Mouse (Mus musculus) T-helper 17 cell (primary cell): Measurements from ENCODE around the gene Trp53rka.
"Not testable (repeated sequence)": the region's sequence is repeated elsewhere in the genome, so short reads cannot be mapped to it uniquely, and the experiment has no call there.

ENCODE experiments used
- in situ Hi-C, 2 experiments: fragments of 300-600 bp; cut with MboI, MseI; formaldehyde crosslinking; loops; 1 replicate in 1 of 2; 2 replicates in 1 of 2; pipeline ENCODE4 v1.15.1; 2025; ENCODE audit warnings: high pct_unique_total_duplicates in 2 of 2

The Trp53rka gene

DNA sequence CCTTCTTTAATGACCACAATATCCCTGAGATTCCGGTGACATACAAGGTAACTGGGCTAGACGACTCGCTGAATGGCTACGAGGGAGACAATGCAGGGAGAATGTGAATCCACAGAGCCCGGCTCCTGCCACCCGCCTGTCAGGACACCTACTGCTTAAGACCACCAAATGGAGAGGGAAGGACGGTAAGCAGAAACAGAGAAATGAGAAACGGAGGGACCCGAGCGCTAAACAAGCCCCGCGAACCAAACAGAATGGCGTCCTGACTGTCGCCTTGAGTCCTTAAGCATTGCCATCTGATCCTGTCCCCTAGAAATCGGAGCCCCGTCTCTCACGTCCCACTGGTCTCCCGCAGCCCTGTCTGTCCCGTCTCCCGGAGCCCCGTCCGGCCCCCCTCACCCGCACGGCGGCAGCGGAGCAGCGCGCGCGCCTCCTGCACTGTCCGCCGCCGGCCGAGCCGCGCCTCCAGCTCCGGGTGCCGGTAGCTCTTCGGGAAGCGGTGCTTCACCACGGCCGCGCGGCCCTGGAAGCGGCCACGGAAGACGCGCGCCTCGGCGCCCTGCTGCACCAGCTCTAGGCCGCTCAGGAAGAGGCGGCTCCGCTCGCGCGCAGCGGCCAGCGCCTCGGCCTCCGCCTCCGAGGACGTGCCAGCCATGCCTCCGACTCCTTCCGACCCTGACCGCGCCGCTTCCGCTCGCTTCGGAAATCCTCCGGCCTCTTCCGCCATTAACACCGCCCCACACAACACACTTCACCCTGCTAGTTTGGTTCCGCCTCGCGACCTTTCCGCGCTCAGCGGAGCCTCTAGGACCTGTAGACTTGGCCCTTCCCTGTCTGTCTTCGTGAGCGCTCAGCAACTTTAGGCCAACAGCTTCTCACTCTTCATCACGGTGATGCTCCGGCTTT lies at the start of gene Trp53rka:
Gene Trp53rka (minus strand): TSS at position 677 of the 906 bp plus-strand sequence.
- in situ Hi-C loops, result loop anchor here (5.0 kb wide), 1 partner anchor 1304 kb away; no protein-coding TSS in a partner anchor

DNA sequence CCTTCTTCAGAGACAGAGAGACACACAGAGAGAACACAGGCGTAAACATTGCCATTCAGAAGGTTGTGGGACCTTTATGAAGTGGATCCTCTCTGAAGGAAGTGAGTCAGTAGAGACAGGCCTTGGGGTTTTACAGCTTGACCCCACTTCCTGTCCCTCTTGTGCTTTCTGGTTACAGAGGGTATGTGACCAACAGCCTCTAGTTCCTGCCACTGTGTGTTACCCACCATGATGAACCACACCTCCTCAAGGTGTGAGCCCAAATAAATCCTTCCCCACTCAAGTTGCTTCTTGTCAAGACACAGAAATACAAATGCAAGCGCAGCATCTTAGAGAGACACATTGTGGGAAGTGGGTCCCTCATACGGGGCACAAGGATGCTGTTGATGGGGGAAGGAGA lies 47.9 kb upstream of the Trp53rka start:
- in situ Hi-C loops, result no loop called here

- in situ Hi-C loops, result no loop called here
Measured at GRCm38 (mm10) chr2:165533789-165534188, 40.7 kb upstream of the Trp53rka start.

GRCm38 (mm10) chr2:165529106-165529505 lies 36.0 kb upstream of the Trp53rka start:
- in situ Hi-C loops, result no loop called here

DNA sequence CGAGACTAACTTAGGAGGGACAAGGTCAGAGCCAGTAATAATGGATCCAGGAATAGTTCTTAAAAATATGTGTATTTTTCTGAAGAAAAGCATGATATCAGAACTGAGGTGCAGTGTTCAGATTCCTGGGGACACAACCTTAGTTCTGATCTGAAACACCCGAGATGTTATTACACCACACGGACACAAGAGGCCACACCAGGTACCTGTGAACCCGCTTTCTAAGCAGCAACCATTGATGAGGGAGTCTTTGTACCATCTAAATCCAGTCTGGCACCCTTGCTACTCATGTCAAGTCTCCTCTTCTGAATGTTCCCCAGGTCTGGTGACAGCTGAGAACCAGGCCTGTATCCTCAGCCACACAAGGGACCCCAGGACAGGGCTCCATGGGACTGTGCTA lies 32.5 kb upstream of the Trp53rka start:
- in situ Hi-C loops, result no loop called here

DNA sequence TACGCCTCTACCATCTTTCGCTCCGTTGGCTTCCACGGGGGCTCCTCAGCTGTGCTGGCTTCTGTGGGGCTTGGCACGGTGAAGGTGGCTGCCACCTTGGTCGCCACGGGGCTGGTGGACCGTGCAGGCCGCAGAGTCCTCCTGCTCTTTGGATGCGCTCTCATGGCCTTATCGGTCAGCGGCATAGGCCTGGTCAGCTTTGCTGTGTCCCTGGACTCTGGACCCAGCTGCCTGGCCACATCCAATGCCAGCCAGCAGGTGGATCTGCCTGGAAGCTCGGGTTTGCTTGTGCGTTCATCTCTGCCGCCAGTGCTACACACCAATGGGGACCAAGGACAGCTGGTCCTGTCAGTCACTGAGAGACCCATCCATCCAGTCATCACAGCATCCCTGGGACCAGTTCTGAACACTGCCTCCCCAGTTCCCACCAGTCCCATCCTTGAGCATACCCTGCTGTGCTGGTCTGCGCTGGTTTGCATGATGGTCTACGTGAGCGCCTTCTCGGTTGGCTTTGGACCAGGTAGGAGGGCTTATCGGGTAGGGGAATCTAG lies 22.1 kb upstream of the Trp53rka start:
- in situ Hi-C loops, result no loop called here

GRCm38 (mm10) chr2:165512870-165513600 lies 19.9 kb upstream of the Trp53rka start:
- in situ Hi-C loops, result no loop called here

DNA sequence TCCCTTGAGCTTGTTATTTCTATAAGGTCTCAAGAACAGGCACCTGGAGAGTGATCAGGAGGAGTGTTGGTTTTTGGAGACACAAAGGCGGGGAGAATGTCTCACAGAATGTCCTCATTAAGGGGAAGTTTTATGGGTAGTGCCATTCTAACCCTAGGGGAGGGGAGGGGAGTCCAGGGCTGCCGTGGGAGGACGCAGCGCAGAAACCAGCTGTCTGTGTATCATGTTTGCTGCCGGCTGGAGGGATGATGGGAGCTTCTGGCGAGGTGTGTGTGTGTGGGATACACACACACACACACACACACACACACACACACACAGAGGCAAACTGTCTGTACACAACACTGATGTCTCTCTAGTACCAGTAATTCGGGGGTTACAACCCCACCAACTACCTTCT lies 19.3 kb upstream of the Trp53rka start:
- in situ Hi-C loops, result no loop called here

- in situ Hi-C loops, result not testable (repeated sequence)
Measured at GRCm38 (mm10) chr2:165511530-165511929, 18.4 kb upstream of the Trp53rka start.

DNA sequence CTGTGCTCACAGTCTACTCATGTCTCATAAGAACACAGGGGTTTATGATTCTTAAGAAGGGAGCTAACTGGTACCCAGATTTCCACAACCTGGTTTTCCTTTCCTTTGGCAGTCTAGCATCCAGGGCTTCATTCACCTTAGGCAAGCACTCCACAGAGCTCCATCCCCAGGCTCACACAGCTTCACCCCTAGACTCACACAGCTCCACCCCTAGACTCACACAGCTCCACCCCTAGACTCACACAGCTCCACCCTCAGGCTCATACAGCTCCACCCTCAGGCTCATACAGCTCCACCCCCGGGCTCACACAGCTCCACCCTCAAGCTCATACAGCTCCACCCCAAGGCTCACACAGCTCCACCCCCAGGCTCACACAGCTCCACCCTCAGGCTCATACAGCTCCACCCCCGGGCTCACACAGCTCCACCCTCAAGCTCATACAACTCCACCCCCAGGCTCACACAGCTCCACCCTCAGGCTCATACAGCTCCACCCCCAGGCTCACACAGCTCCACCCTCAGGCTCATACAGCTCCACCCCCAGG lies 17.9 kb upstream of the Trp53rka start:
- in situ Hi-C loops, result not testable (repeated sequence)

GRCm38 (mm10) chr2:165510466-165510865 lies 17.3 kb upstream of the Trp53rka start:
- in situ Hi-C loops, result no loop called here

DNA sequence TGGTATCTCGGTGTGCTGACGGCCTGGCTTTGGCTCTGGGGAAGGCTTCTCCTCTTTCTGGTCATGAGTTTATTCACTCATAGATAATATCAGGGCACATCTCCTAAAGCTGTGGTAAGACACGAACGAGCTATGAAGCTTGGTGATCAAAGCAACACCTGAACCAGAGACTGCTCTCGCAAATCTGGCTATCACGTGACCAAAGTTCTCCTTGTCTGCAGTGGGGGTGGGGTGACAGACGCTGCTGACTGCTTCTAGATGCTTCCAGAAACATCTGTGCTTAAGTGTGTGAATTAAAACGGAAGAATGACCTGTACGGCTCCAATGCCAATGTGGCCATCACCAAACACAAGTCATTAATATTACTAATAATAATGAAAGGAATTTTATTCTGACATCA lies 16.6 kb upstream of the Trp53rka start:
- in situ Hi-C loops, result no loop called here

DNA sequence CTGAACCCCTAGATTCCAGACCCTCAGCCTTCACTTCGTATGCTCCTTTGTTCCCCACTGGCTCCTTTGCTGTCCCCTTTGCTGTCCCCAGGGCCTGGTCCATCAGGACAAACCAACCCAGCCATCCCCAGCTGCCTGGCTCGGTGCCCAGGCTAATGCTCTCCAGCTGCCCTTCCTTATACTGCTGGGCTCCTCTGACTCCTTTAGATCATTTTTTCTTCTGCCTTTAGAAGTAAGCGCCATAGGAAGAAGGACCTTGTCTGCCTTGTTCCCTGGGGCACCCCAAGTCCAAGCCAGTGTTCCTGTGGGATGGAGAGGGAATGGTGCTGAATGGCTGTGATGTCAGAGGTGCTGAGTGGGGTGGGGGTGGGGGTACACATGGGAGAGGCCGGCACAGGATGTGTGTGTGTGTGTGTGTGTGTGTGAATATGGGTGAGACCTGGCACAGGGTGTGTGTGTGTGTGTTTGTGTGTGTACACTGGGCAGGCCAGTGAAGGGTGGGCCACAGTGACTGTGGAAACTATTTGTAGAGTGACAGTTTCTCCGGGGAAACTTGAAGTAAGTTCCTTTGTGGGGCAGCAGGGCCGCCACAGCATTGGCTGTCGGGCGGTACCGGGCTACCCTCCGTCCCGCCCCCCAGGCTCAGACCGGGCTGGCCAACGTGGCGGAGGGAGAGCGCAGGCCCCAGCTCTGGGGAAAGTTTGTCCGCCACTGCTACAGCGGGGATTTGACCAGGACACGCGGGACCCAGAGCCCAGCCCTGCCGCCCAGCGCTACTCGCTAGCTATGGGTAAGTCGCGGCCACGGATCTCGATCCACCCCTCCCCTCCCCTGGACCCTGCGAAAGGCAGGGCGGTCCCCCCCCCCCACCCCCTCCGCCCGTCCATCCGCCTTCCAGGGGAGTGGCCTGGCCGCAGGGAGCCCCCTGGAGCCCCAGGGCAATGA lies 10.4 kb upstream of the Trp53rka start, which contains the start of gene Slc2a10:
Gene Slc2a10 (plus strand): TSS at position 529 of the 945 bp plus-strand sequence.
- in situ Hi-C loops, result no loop called here

GRCm38 (mm10) chr2:165498816-165499215 lies 5.7 kb upstream of the Trp53rka start:
- in situ Hi-C loops, result no loop called here

- in situ Hi-C loops, result no loop called here
Measured at GRCm38 (mm10) chr2:165497706-165498275, 4.7 kb upstream of the Trp53rka start.

DNA sequence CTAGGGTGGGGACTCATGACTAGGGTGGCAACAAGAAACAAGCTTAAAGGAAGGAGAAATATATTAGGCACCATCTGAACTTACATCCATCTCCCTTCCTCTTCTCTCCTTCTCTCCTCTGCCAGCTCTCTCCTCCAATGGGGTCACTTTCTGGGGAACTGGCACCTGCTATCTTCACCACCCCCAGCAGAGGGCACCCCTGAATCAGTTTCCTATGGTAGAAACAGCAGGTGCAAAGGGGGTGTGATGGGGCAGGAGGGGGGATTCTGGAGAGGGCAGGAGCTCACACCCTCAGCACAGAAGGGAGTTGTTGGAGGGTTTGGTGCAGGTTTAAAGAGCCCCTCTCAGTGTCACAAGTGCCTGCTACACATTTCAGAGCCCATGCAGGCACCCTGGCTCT lies 3.1 kb upstream of the Trp53rka start:
- in situ Hi-C loops, result no loop called here

- in situ Hi-C loops, result loop anchor here (5.0 kb wide), 1 partner anchor 1303 kb away; no protein-coding TSS in a partner anchor
Measured at GRCm38 (mm10) chr2:165494495-165494894, 1.4 kb upstream of the Trp53rka start.

- in situ Hi-C loops, result loop anchor here (5.0 kb wide), 1 partner anchor 1304 kb away; no protein-coding TSS in a partner anchor
Measured at GRCm38 (mm10) chr2:165493587-165494210, 575 bp upstream of the Trp53rka start.

DNA sequence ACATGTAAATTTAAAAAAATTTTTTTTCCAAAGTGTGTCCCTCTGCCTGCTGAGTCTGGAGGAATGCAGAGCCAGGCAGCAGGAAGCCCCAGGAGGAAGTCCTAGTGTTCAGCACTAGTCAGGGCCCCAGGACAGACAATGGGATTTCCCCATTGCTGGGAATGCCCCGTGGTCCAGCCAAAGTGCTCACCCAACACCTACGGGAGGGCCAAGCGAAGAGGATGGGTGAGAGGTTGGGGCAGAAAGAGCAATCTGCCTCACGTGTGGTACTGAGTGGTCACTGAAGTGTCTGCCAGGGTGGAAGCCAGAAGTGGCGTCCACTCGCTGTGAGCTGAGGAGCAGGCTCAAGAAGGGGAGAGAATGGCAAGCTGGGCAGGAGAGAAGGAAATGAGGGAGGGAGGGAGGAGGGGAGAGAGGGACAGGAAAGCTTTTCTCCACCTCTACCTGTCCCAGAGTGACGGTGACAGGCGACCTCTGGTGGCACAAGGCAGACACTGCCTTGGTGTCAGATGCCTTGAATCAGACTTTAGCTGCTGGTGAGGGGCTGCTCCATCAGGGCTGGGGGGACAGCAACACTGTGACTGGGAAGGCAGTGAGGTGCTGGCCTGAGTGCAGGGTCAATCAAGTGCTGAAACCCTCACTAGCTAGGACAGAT lies 6.1 kb downstream of the Trp53rka start:
- in situ Hi-C loops, result loop anchor here in 1 of 2 experiments (10.0 kb wide), 2 partner anchors 122 to 412 kb away; partner anchors contain the start of gene Zfp663
